Mouse (Mus musculus) gastrocnemius, postnatal 36 days (tissue): Measurements from ENCODE around the gene Dnajc5g. TPM values are rescaled to one million over a fixed set of nuclear protein-coding genes. Genes with fewer than 3 reads are reported as not detected.

Source experiments
- total RNA-seq, 2 experiments: library from RNA; stranded (reverse); gene quantifications; 2 replicates each; pipeline ENCODE4 v1.2.3; 2021

Gene Dnajc5g
- total RNA-seq, 2 experiments from 2014 or later, result not detected

Other genes starting within 250 kb of the Dnajc5g start
- gene Tmem214, start 238.3 kb upstream of the Dnajc5g start, total RNA-seq, result 10 to 100 TPM; 25.0 to 31.5 TPM
- gene Agbl5, start 217.6 kb upstream of the Dnajc5g start, total RNA-seq, result 1 to 10 TPM; 1.6 to 3.0 TPM
- 10 to 100 TPM; 94.1 to 99.6 TPM for gene Ost4, start 198.5 kb upstream of the Dnajc5g start, total RNA-seq
- 1 to 10 TPM; 4.8 to 7.0 TPM for gene Emilin1, start 192.9 kb upstream of the Dnajc5g start, total RNA-seq
- gene Khk, start 184.9 kb upstream of the Dnajc5g start, total RNA-seq, result 10 to 100 TPM; 27.1 to 30.3 TPM
- gene Cgref1, start 160.7 kb upstream of the Dnajc5g start, total RNA-seq, result 1 to 10 TPM; 2.5 TPM
- 10 to 100 TPM; 76.7 to 86.2 TPM for gene Preb, start 145.9 kb upstream of the Dnajc5g start, total RNA-seq
- under 1 TPM; 0.15 to 0.32 TPM for gene Tcf23, start 137.6 kb upstream of the Dnajc5g start, total RNA-seq
- 10 to 100 TPM; 42.4 to 43.6 TPM for gene Atraid, start 58.0 kb upstream of the Dnajc5g start, total RNA-seq
- 1 to 10 TPM; 2.5 to 3.8 TPM for gene Slc5a6, start 57.4 kb upstream of the Dnajc5g start, total RNA-seq
- gene Cad, start 51.5 kb upstream of the Dnajc5g start, total RNA-seq, result 10 to 100 TPM; 21.3 to 21.7 TPM
- gene Slc30a3, start 2.0 kb downstream of the Dnajc5g start, total RNA-seq, result not detected
- gene Trim54, start 10.4 kb downstream of the Dnajc5g start, total RNA-seq, result 100 to 1,000 TPM; 349 to 367 TPM
- gene Ucn, start 32.5 kb downstream of the Dnajc5g start, total RNA-seq, result not detected
- 10 to 100 TPM; 19.1 to 23.9 TPM for gene Mpv17, start 48.0 kb downstream of the Dnajc5g start, total RNA-seq
- gene Gm29609, start 73.6 kb downstream of the Dnajc5g start, total RNA-seq, result 1 to 10 TPM in 1 of 2 experiments, under 1 TPM in 1; 0.59 to 1.7 TPM
- gene Gtf3c2, start 73.9 kb downstream of the Dnajc5g start, total RNA-seq, result 10 to 100 TPM; 17.8 to 20.8 TPM
- 10 to 100 TPM; 28.1 to 29.7 TPM for gene Snx17, start 86.9 kb downstream of the Dnajc5g start, total RNA-seq
- gene Eif2b4, start 87.1 kb downstream of the Dnajc5g start, total RNA-seq, result 10 to 100 TPM; 44.1 to 52.9 TPM
- gene Zfp513, start 96.0 kb downstream of the Dnajc5g start, total RNA-seq, result 1 to 10 TPM; 5.1 to 5.8 TPM
- 10 to 100 TPM; 33.9 to 47.2 TPM for gene Ppm1g, start 114.4 kb downstream of the Dnajc5g start, total RNA-seq
- gene Nrbp1, start 134.6 kb downstream of the Dnajc5g start, total RNA-seq, result 10 to 100 TPM; 51.1 to 60.0 TPM
- not detected for gene Gm9970, start 134.9 kb downstream of the Dnajc5g start, total RNA-seq
- 1 to 10 TPM in 1 of 2 experiments, under 1 TPM in 1; 0.81 to 1.6 TPM for gene Krtcap3, start 145.4 kb downstream of the Dnajc5g start, total RNA-seq
- 10 to 100 TPM; 20.3 to 26.3 TPM for gene Ift172, start 184.8 kb downstream of the Dnajc5g start, total RNA-seq
- 1 to 10 TPM in 1 of 2 experiments, under 1 TPM in 1; 0.74 to 1.3 TPM for gene Fndc4, start 189.8 kb downstream of the Dnajc5g start, total RNA-seq
- gene Gckr, start 191.2 kb downstream of the Dnajc5g start, total RNA-seq, result not detected